Mouse (Mus musculus) ES-E14 (cell line): Measurements from ENCODE around the gene Ythdf1. TPM values are rescaled to one million over a fixed set of nuclear protein-coding genes. Genes with fewer than 3 reads are reported as not detected.
A peak's percentile ranks its signal among the peaks of the same experiment; 100 is the strongest.

ENCODE experiments used
- DNase-seq: peaks from one replicate; pipeline ENCODE4 v3.0.0-alpha.2; 2013; ENCODE audit warnings: low read depth, low spot score
- H3K27ac ChIP-seq: 2 replicates; pipeline ENCODE4 v1.5.1; 2012; ENCODE audit warnings: low read depth, mild to moderate bottlenecking, low read length, moderate library complexity, mixed read lengths; ENCODE audit not compliant: poor library complexity, insufficient read depth, severe bottlenecking
- H3K36me3 ChIP-seq: 2 replicates; pipeline ENCODE4 v1.6.1; 2012; ENCODE audit warnings: mild to moderate bottlenecking, low read length, moderate library complexity, mixed read lengths; ENCODE audit not compliant: control insufficient read depth, poor library complexity, insufficient read depth, severe bottlenecking
- H3K4me1 ChIP-seq, 2 experiments: fragments of 150-350 bp in 1 of 2; sonication (generic) in 1 of 2; 2 replicates each; pipeline ENCODE4 v1.6.1; 2012; ENCODE audit warnings: low read length in 2 of 2, mild to moderate bottlenecking in 1 of 2, mixed read lengths in 1 of 2; ENCODE audit not compliant: control insufficient read depth in 2 of 2, insufficient read depth in 2 of 2, poor library complexity in 1 of 2
- H3K4me3 ChIP-seq, 2 experiments: fragments of 150-350 bp in 1 of 2; sonication (generic) in 1 of 2; 2 replicates each; pipeline ENCODE4 v1.5.1; 2012; ENCODE audit warnings: low read length in 2 of 2, low read depth in 1 of 2, mild to moderate bottlenecking in 1 of 2, mixed read lengths in 1 of 2; ENCODE audit not compliant: insufficient read depth in 1 of 2, poor library complexity in 1 of 2, severe bottlenecking in 1 of 2
- H3K9ac ChIP-seq: 2 replicates; pipeline ENCODE4 v1.6.1; 2012; ENCODE audit warnings: low read depth, mild to moderate bottlenecking, low read length, mixed read lengths; ENCODE audit not compliant: poor library complexity, insufficient read depth, severe bottlenecking
- H3K9me3 ChIP-seq: fragments of 150-350 bp; sonication (generic); 2 replicates; pipeline ENCODE4 v1.6.1; 2012; ENCODE audit warnings: low read depth, mild to moderate bottlenecking, low read length; ENCODE audit not compliant: control insufficient read depth, insufficient read depth
- CHD2 ChIP-seq: IDR thresholded peaks from 2 replicates; pipeline ENCODE4 v1.6.1; 2014; ENCODE audit warnings: mild to moderate bottlenecking, low read depth, low read length, inconsistent platforms
- HCFC1 ChIP-seq: IDR thresholded peaks from 2 replicates; pipeline ENCODE4 v1.6.1; 2012; ENCODE audit warnings: low read length, inconsistent platforms, borderline replicate concordance; ENCODE audit not compliant: insufficient read depth
- MAFK ChIP-seq: IDR thresholded peaks from 2 replicates; pipeline ENCODE4 v1.6.1; 2014; ENCODE audit warnings: mild to moderate bottlenecking, low read depth, low read length, inconsistent platforms; ENCODE audit not compliant: insufficient read depth
- ZC3H11A ChIP-seq: IDR thresholded peaks from 2 replicates; pipeline ENCODE4 v1.6.1; 2012; ENCODE audit warnings: low read depth, mild to moderate bottlenecking, inconsistent platforms, low read length, borderline replicate concordance
- ZNF384 ChIP-seq: IDR thresholded peaks from 2 replicates; pipeline ENCODE4 v1.6.1; 2012; ENCODE audit warnings: low read depth, low read length, inconsistent platforms
- in situ Hi-C, 2 experiments: fragments of 600-800 bp; cut with MboI; formaldehyde crosslinking; loops; one replicate each; pipeline ENCODE4 v1.15.1; 2025; ENCODE audit warnings: low sequenced_read_pairs in 2 of 2, inconsistent platforms in 1 of 2; ENCODE audit not compliant: unreplicated experiment in 2 of 2
- total RNA-seq: library from RNA; depleted of rRNA; stranded (reverse); fragments of 300-350 nt; gene quantifications from 2 replicates; pipeline ENCODE4 v1.2.3, GENCODE M21; 2012

The Ythdf1 gene
- total RNA-seq, 1 experiment: 58.4 TPM

- no peak for DNase-seq
- Histone ChIP-seq H3K4me1 (peaks cover 5 to 18% of the 10 kb centered on the region in 2 experiments; a peak in 3 of 4 replicates), H3K36me3 (no peaks in the 10 kb centered on the region), H3K27ac (no peak overlapping the region), H3K4me3 (no peak overlapping the region), H3K9me3 (no peaks in the 10 kb centered on the region), H3K9ac (no peak overlapping the region)
- in situ Hi-C loops: loop anchor here (10.0 kb wide), 1 partner anchor 85 kb away; no protein-coding TSS in a partner anchor
- TF ChIP-seq ZNF384 (no peak), CHD2 (no peak)
Observed at GRCm38 (mm10) chr2:180889921-180890280, 30.8 kb downstream of the Ythdf1 start.

- no peak for DNase-seq
- 0 out of 4 replicates have a peak overlapping the region, but pooled peaks of 1 of the 2 experiments have one; percentile 30 for H3K4me3 ChIP-seq
Observed at GRCm38 (mm10) chr2:180889271-180889920, 31.4 kb downstream of the Ythdf1 start.

GRCm38 (mm10) chr2:180885270-180885669, 35.5 kb downstream of the Ythdf1 start:
- in situ Hi-C loops: no loop called here
- no peak overlapping the region for H3K4me3 ChIP-seq
- peaks cover 3 to 10% of the 10 kb centered on the region in 2 experiments; a peak in 2 of 4 replicates for H3K4me1 ChIP-seq
- no peak overlapping the region for H3K27ac ChIP-seq
- H3K9ac ChIP-seq: no peak overlapping the region
- DNase-seq: no peak
- TF ChIP-seq MAFK (no peak), CHD2 (no peak)
- H3K9me3 ChIP-seq: no peaks in the 10 kb centered on the region
- H3K36me3 ChIP-seq: no peaks in the 10 kb centered on the region

More at GRCm38 (mm10) chr2:180889271-180889920, 31.4 kb downstream of the Ythdf1 start:
- in situ Hi-C loops: no loop called here
- Histone ChIP-seq H3K27ac (peak overlapping the region; percentile 30; the same call in 1 of the 2 replicates), H3K36me3 (no peaks in the 10 kb centered on the region), H3K9ac (no peak overlapping the region), H3K4me1 (peaks cover 5 to 15% of the 10 kb centered on the region in 2 experiments; a peak in 3 of 4 replicates), H3K9me3 (no peaks in the 10 kb centered on the region)
- TF ChIP-seq ZNF384: no peak
- TF ChIP-seq ZC3H11A: no peak
- TF ChIP-seq HCFC1: no peak
- no peak for TF ChIP-seq MAFK
- no peak for TF ChIP-seq CHD2

- Histone ChIP-seq H3K27ac (no peak overlapping the region), H3K4me1 (no peaks in the 10 kb centered on the region), H3K36me3 (no peaks in the 10 kb centered on the region), H3K9ac (no peak overlapping the region), H3K9me3 (no peaks in the 10 kb centered on the region), H3K4me3 (no peak overlapping the region)
- in situ Hi-C loops: no loop called here
- no peak for TF ChIP-seq ZC3H11A
- TF ChIP-seq ZNF384: no peak
- no peak for TF ChIP-seq HCFC1
- TF ChIP-seq MAFK: no peak
- TF ChIP-seq CHD2: no peak
- no peak for DNase-seq
Observed at GRCm38 (mm10) chr2:180881281-180881680, 39.5 kb downstream of the Ythdf1 start.
